Mouse (Mus musculus) embryonic facial prominence, embryonic 11.5 days (tissue): Measurements from ENCODE around the gene Apex2. TPM values are rescaled to one million over a fixed set of nuclear protein-coding genes. Genes with fewer than 3 reads are reported as not detected.
A peak's percentile ranks its signal among the peaks of the same experiment; 100 is the strongest.

Experiments used
- ATAC-seq: fragments of 200-750 bp; cut with Nextera tagmentation; replicated peaks from 2 replicates; pipeline ENCODE4 v1.8.0; 2017; ENCODE audit warnings: low read depth; ENCODE audit not compliant: insufficient number of reproducible peaks, low FRiP score, low TSS enrichment
- DNase-seq: peaks from one replicate; pipeline ENCODE4 v3.0.0-alpha.2; 2015; ENCODE audit warnings: low spot score
- H3K27ac ChIP-seq: fragments of 300-500 bp; sonication (generic); replicated peaks from 2 replicates; pipeline ENCODE4 v1.5.1; 2014; ENCODE audit warnings: mild to moderate bottlenecking, low read depth, low read length, control low read depth
- H3K27me3 ChIP-seq: fragments of 300-500 bp; sonication (generic); 2 replicates; pipeline ENCODE4 v1.6.1; 2014; ENCODE audit warnings: mild to moderate bottlenecking, low read length, moderate library complexity, mixed read lengths; ENCODE audit not compliant: control insufficient read depth, insufficient read depth
- H3K36me3 ChIP-seq: fragments of 300-500 bp; sonication (generic); replicated peaks from 2 replicates; pipeline ENCODE4 v1.6.1; 2014; ENCODE audit warnings: low read depth, mild to moderate bottlenecking, low read length, moderate library complexity, mixed read lengths; ENCODE audit not compliant: control insufficient read depth, insufficient read depth
- H3K4me1 ChIP-seq: fragments of 300-500 bp; sonication (generic); 2 replicates; pipeline ENCODE4 v1.6.1; 2014; ENCODE audit warnings: low read length, mixed read lengths; ENCODE audit not compliant: control insufficient read depth, insufficient read depth
- H3K4me2 ChIP-seq: fragments of 300-500 bp; sonication (generic); 2 replicates; pipeline ENCODE4 v1.6.1; 2014; ENCODE audit warnings: low read depth, mild to moderate bottlenecking, control low read depth, low read length, moderate library complexity
- H3K4me3 ChIP-seq: fragments of 300-500 bp; sonication (generic); 2 replicates; pipeline ENCODE4 v1.5.1; 2014; ENCODE audit warnings: low read depth, low read length, control low read depth
- H3K9ac ChIP-seq: fragments of 300-500 bp; sonication (generic); replicated peaks from 2 replicates; pipeline ENCODE4 v1.6.1; 2014; ENCODE audit warnings: mild to moderate bottlenecking, control low read depth, low read length
- H3K9me3 ChIP-seq: fragments of 300-500 bp; sonication (generic); replicated peaks from 2 replicates; pipeline ENCODE4 v1.6.1; 2016; ENCODE audit warnings: mild to moderate bottlenecking, low read length, inconsistent platforms, mixed read lengths; ENCODE audit not compliant: control insufficient read depth
- WGBS: fragments of 180-500 bp; shearing (Covaris S2); extraction: QIAGEN DNeasy Blood & Tissue Kit; methylation state at CpG from one replicate; pipeline ENCODE4 v1.1.7; 2014; 5-methylcytosine and 5-hydroxymethylcytosine counted together
- polyA plus RNA-seq: library from polyadenylated mRNA; unstranded; fragments of >200 nt; fragmentation: Nextera tagmentation; extraction: Ambion mirVana; gene quantifications from 2 replicates; pipeline ENCODE4 v1.2.1, GENCODE M21; 2014

The Apex2 gene
- 25.8 and 28.3 TPM in 2 replicates for polyA plus RNA-seq

- DNase-seq: no peak
- Histone ChIP-seq H3K9me3 (no peaks in the 10 kb centered on the region), H3K36me3 (no peaks in the 10 kb centered on the region), H3K27me3 (no peaks in the 10 kb centered on the region), H3K9ac (no peak within 1 kb of the TSS), H3K4me1 (no peaks in the 10 kb centered on the region), H3K4me3 (no peak within 1 kb of the TSS), H3K4me2 (no peak within 1 kb of the TSS), H3K27ac (no peak within 1 kb of the TSS)
- WGBS: 68% methylated on average over 5 of the region's 5 CpGs
- no peak for ATAC-seq
Measured at GRCm38 (mm10) chrX:150589696-150590095, at the start of gene Apex2. TSS of gene Apex2 (minus strand) at chrX:150589868.

- Histone ChIP-seq H3K9ac (no peak overlapping the region), H3K4me1 (no peaks in the 10 kb centered on the region), H3K4me2 (no peak overlapping the region), H3K36me3 (no peaks in the 10 kb centered on the region), H3K4me3 (no peak overlapping the region), H3K9me3 (no peaks in the 10 kb centered on the region), H3K27ac (no peak overlapping the region), H3K27me3 (no peaks in the 10 kb centered on the region)
- 60% methylated on average over 1 of the region's 1 CpGs for WGBS
- no peak for DNase-seq
- no peak for ATAC-seq
Measured at GRCm38 (mm10) chrX:150636421-150636820, 46.8 kb upstream of the Apex2 start.

GRCm38 (mm10) chrX:150598882-150599281 is 9.2 kb upstream of the Apex2 start:
- ATAC-seq: no peak
- no peak for DNase-seq
- Histone ChIP-seq H3K9me3 (no peaks in the 10 kb centered on the region), H3K36me3 (no peaks in the 10 kb centered on the region), H3K27me3 (no peaks in the 10 kb centered on the region), H3K27ac (no peak overlapping the region), H3K4me1 (no peaks in the 10 kb centered on the region), H3K4me2 (no peak overlapping the region), H3K4me3 (no peak overlapping the region), H3K9ac (no peak overlapping the region)
- 72% methylated on average over 2 of the region's 2 CpGs for WGBS

- no peaks in the 10 kb centered on the region for H3K36me3 ChIP-seq
- WGBS: 77% methylated on average over 9 of the region's 9 CpGs
- ATAC-seq: no peak
Measured at GRCm38 (mm10) chrX:150595016-150595760, 5.5 kb upstream of the Apex2 start.

GRCm38 (mm10) chrX:150594176-150594575 is 4.5 kb upstream of the Apex2 start:
- no peaks in the 10 kb centered on the region for H3K4me1 ChIP-seq
- no peaks in the 10 kb centered on the region for H3K9me3 ChIP-seq
- no peak overlapping the region for H3K4me3 ChIP-seq
- no peak overlapping the region for H3K9ac ChIP-seq
- no peak for ATAC-seq
- no peaks in the 10 kb centered on the region for H3K27me3 ChIP-seq
- H3K27ac ChIP-seq: no peak overlapping the region
- no peak overlapping the region for H3K4me2 ChIP-seq
- no peaks in the 10 kb centered on the region for H3K36me3 ChIP-seq
- 88% methylated on average over 3 of the region's 3 CpGs for WGBS
- no peak for DNase-seq

More at GRCm38 (mm10) chrX:150595016-150595760, 5.5 kb upstream of the Apex2 start:
- H3K4me1 ChIP-seq: no peaks in the 10 kb centered on the region
- H3K27me3 ChIP-seq: no peaks in the 10 kb centered on the region
- H3K9me3 ChIP-seq: no peaks in the 10 kb centered on the region
- H3K4me2 ChIP-seq: no peak overlapping the region
- H3K4me3 ChIP-seq: no peak overlapping the region
- DNase-seq: no peak
- H3K27ac ChIP-seq: no peak overlapping the region
- no peak overlapping the region for H3K9ac ChIP-seq

- H3K27ac ChIP-seq: no peak overlapping the region
- no peaks in the 10 kb centered on the region for H3K4me1 ChIP-seq
- DNase-seq (no peak), ATAC-seq (no peak)
- H3K9me3 ChIP-seq: no peaks in the 10 kb centered on the region
- WGBS: 88% methylated on average over 12 of the region's 12 CpGs
- no peak overlapping the region for H3K4me2 ChIP-seq
- no peaks in the 10 kb centered on the region for H3K27me3 ChIP-seq
- H3K9ac ChIP-seq: no peak overlapping the region
- no peaks in the 10 kb centered on the region for H3K36me3 ChIP-seq
- H3K4me3 ChIP-seq: no peak overlapping the region
Measured at GRCm38 (mm10) chrX:150593266-150594035, 3.8 kb upstream of the Apex2 start.

- no peaks in the 10 kb centered on the region for H3K27me3 ChIP-seq
- peak within 1 kb of the TSS; percentile 53 for H3K4me2 ChIP-seq
- H3K36me3 ChIP-seq: no peaks in the 10 kb centered on the region
- H3K9me3 ChIP-seq: no peaks in the 10 kb centered on the region
- peak within 1 kb of the TSS; percentile 46 for H3K4me3 ChIP-seq
- WGBS: 26% methylated on average over 35 of the region's 35 CpGs
- DNase-seq (peak; percentile 83), ATAC-seq (peak; percentile 88)
- H3K27ac ChIP-seq: peak within 1 kb of the TSS; percentile 56; the same call in 1 of the 2 replicates
- no peaks in the 10 kb centered on the region for H3K4me1 ChIP-seq
- H3K9ac ChIP-seq: peak within 1 kb of the TSS; percentile 65
Measured at GRCm38 (mm10) chrX:150588023-150588764, 1.5 kb downstream of the Apex2 start, which contains the start of gene Pfkfb1. TSS of gene Pfkfb1 (plus strand) at chrX:150588229.
